Mouse (Mus musculus): Measurements from ENCODE around the gene Akna.

Gene Akna

DNA sequence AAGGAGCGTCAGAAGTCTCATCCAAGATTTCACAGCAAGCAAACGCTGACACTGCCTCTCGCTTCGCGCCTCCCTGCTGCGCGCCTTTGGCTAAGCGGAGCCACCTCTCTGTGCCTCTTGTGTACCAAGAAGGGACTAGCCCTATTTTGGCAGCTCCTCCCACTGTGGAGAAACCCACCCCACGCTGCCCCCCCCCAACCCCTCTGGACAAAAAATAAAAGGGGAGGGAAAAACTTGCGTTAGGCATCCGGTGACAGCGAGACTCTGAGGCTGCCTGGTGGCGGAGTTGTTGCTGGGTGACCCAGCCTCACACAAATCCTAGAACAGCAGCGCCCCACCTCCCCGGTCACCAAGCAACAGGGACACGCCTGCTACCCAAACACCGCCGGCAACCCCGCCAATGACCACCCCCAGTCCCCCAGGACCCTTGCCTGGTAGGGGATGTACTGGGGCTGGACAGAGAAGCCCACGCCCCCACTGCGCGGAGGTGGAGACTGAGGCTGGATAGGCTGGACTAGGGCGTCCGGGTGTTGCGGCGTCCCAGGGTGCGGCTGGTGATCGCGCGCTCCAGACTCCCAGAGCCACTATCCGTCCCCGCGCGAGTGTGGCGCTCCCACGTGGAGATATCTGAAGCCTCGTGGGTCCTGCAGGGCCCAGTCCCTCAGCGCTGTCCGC is 6.9 kb upstream of the Akna start:
- DNase-seq (ENCODE audit: low spot score) = peak; percentile 12

- DNase-seq (ENCODE audit: low spot score) = peak; percentile 30
These were observed 6.3 kb upstream of the Akna start for GRCm38 (mm10) chr4:63409317-63409907.

- peak; percentile 53 for DNase-seq (ENCODE audit: low spot score)
These were observed 5.5 kb upstream of the Akna start for GRCm38 (mm10) chr4:63408649-63409048.

GRCm38 (mm10) chr4:63408247-63408646 is 5.1 kb upstream of the Akna start:
- DNase-seq (ENCODE audit: low spot score) = no peak

- no peak for DNase-seq (ENCODE audit: low spot score)
These were observed 2.5 kb upstream of the Akna start for GRCm38 (mm10) chr4:63405683-63406082.

DNA sequence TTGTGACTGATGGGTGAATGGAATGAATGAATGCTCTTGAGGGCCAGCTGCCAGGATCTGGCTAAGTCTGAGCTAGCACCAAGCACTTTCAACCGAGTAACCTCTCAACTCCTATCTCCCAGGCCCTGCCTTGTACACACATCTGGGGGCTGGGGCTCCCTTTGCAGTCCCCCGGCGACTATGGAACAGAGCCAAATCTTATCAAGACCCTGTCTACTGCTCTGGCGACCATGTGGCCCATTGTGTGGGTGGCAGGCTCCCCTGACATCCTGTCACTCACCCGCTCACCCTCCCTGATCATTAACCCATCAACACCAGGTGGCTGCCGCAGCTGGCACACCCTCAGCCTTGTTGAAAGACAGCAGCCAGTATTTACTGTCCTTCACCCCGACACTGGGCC is 1.9 kb upstream of the Akna start:
- DNase-seq (ENCODE audit: low spot score) = peak; percentile 13

DNA sequence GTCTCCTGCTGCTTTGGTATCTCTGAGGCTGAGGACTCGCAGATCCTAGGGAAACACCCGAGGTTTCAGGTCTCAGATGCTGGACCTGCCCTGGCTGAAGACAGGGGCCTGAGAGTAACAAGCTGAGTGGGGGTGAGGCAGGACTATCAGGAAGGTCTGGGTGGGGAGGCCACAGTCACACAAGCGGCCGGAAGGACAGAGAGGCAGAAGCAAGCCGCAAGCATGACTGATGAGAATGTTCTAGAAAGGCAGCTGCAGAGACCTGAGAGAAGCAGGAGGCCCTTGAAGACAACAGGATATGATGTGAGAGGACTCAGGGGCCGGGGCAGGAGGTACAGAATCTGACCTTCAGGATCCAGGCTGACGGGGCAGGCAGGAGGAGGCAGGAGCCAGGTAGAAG is 1.1 kb upstream of the Akna start:
- no peak for DNase-seq (ENCODE audit: low spot score)

GRCm38 (mm10) chr4:63402558-63402957 is 596 bp downstream of the Akna start:
- no peak for DNase-seq (ENCODE audit: low spot score)

GRCm38 (mm10) chr4:63402056-63402455 is 1.1 kb downstream of the Akna start:
- DNase-seq (ENCODE audit: low spot score) = no peak

DNA sequence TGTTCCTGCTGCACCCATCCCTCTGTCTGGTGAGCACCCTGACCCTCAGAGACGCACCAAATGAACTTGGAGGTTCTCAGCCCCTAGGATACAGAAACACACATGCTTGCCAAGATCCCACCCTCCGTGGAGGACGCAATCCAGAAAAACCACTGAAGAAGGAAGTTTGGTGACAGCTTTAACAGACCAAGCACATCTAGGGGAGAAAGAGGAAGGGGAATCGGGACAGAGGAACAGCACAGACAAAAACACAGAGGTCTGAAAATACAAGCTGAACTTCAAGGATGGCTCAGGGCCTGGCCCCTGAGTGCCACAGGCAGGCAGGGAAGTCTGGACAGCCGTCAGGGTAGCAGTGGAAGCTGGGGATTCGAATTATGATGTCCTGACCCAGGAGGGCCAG is 1.5 kb downstream of the Akna start:
- no peak for DNase-seq (ENCODE audit: low spot score)

DNA sequence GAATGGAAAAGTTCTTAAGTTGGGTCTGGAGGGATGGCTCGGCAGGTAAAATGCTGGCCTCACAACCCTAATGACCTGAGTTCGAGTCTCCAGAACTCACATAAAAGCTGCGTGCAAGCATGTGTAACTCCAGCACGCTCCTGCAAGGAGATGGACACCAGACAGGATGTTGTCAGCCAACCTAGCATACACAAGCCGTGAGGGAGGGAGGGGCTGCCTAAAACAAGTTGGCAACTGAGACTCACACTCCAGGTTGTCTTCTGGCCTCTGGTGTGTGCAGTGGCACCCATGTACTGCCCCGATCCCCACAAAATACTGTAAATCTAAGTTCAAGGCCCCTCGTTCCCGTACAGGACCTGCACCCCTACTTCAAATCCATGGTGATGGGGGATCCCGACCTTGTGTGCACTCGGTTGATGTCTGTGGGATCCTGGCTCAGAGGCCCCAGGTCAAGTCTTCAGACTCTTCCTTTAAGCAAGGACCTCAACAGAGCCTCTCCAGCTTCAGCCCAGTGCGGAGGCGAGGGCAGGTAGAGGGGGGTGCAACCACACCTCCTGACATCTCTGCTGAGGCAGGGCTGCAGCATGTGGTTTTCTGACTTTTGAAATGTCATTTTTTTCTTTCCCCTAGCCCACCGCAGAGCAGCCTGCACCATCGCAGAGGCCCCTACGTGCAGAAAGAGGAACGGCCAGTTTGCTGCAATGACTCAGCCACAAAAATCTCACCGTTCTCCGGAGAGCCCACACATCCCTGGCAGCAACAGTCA is 2.4 kb downstream of the Akna start:
- no peak for DNase-seq (ENCODE audit: low spot score)

- peak; percentile 45 for DNase-seq (ENCODE audit: low spot score)
These were observed 3.4 kb downstream of the Akna start for GRCm38 (mm10) chr4:63399691-63400270.

DNA sequence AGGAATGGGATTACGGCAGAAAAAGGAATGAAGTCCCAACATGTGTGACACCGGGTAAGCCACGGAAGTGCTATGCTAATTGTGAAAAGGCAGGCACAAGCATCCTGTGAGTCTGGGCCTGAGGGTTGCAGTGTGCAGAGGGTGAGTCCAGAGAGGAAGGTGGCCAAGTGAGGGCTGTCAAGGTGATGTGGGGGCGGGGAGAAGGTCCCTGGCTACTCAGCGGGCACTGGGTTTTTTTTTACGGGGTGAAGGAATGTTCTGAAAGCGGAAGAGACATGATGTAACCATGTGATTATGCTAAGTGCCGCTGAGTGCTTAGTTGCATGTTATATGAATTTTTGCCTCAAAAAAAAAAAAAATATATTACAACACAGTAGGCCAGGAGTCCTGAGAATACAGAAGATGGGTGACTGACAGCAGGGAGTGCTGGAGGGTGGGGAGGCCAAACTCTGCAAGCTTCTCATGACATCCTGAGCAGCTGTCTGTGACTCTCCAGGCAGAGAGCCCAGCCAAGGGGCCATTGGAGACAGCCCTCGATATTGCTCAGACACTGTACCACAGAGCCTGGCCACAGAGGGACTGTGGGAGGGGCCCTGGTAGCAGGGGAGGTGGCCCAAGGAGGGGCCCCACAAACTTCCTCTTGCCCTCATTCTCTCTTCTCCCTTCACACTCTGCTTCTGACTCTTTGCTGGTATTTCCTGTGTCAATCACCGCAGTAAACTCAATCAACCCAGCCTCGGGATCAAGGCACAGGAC is 4.1 kb downstream of the Akna start:
- DNase-seq (ENCODE audit: low spot score) = peak; percentile 28

DNA sequence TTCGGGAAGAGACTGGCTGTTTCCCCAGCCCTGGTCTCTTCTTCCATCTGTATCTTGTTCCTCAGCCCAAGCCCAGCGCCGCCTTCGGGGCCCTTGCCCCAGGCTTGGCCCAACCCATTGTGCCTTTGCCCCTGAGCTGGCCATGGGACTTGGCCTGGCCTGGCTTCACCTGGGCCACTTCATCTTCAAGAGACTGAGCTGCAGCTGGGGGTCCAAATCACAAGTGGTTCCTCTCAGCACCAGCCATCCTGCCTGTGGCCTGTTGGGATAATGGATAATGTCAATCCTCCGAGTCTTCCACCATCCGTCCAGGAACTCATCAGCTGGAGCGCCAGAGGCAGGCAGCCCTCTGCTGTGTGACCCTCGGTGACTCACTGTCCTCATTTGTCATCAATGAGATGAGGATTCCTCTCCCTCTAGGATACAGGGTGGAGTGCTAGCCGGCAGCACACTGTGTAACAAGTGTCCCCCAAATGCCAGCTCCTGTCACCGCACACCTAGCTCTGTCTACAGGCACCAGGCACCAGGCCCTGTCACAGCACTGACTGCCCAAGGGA is 5.1 kb downstream of the Akna start:
- no peak for DNase-seq (ENCODE audit: low spot score)

DNA sequence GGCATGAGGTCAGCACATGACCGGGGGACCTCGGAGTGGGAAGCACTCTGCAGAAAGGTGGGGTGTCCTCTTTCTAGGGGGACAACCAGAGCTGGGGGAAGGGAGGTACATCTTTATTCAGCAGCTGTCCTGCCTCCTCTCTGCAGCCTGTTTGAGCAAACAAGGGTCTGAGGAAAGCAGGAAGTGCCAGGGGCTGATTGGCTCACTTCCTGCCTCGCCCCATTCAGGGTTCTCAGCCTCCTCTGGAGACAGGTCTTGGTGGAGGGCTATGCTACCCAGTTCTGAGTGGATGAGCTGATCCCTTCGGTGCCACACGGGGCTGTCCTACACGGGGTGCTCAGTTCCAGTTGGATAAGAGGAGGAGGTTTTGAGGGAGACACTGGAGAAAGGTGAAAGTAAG is 11.8 kb downstream of the Akna start:
- DNase-seq (ENCODE audit: low spot score) = no peak

DNA sequence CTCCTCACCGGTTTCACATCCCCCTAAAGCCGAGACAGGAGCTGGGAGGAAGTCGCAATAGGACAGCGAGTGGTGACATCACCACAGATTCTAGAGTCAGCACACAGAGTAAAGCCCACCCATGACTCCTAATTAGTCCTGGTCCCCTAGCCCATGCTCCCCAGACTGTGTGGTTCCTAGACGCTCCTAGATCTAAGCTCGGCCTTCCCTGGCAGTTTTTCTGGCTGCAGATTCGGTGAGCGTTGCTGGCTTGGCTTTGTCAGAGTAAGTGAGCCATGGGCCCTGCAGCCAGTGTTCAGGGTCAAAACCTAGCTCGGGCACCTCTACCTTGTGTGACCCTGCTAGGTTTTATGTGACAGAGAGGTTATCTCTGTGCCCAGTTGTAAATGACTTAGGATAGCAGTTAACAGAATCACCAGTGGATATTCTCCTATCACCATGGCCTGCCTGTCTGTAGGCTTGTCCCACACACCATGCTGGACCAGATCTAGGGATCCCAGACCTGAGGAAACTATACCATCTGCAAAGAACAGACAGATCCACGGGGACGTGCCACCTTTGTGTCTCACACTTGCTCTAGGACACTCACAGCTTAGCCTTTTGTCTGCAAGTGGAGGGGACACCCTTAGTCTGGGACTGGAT is 13.1 kb downstream of the Akna start:
- DNase-seq (ENCODE audit: low spot score) = no peak

DNA sequence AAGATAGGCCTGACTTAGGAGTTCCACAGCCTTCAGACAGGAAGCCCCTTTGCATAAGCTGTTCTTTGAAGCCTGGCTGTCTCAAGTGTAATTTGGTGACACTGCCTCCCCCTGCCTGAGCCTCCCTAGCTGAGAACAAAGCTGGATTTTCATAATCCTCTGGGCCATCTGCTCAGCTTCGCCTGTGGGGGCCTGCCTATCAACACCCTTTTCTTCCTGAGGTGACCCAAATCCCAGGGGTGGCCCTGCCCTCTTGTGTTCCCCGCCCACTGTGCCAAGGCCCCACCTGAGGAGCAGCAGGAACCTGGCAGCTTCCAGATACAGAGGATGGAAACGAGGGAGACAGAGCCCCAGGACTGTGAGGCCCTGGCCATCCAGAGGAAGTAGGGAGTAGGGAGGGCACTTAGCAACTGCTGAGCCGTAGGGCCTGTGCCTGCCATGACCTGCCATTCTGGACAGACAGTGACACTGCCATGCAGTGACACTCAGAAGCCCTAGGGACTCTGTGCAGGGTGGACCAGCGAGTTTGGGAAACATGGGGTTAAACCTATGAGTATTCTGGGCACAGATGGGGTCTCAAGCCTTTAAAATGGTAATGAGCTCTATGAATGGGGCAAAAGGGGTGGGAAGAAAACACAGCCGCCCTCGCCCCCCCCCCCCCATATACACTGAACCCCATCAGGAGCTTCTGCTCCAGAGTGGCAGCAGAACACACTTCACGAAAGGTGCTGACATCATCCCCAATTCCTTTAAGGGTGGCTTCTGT is 13.8 kb downstream of the Akna start:
- DNase-seq (ENCODE audit: low spot score) = no peak

GRCm38 (mm10) chr4:63388029-63388428 is 15.1 kb downstream of the Akna start:
- DNase-seq (ENCODE audit: low spot score) = no peak

GRCm38 (mm10) chr4:63385784-63386183 is 17.4 kb downstream of the Akna start:
- DNase-seq (ENCODE audit: low spot score) = no peak

GRCm38 (mm10) chr4:63385253-63385652 is 17.9 kb downstream of the Akna start:
- no peak for DNase-seq (ENCODE audit: low spot score)

DNA sequence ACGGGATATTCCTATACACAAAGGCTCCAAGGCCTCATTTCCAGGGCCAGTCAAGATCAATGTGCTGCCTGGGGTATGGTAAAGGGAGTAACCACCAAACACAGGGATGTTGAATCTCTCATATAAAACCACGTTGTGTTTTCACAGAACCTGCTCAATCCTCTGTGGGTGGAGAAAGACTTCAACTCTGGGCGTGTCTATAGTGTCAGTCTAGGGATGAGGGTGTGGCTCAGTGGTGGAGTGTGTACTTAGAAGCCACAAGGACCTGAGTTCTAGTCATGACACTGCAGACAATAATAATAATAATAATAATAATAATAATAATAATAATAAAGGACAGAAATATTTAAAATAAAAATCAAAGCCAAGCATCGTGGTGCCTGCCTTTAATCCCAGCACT is 18.9 kb downstream of the Akna start:
- DNase-seq (ENCODE audit: low spot score) = no peak

Data from adipocyte (in vitro differentiated cells).